Mouse (Mus musculus): ENCODE data around the gene Zfp622. TPM values are rescaled to one million over a fixed set of nuclear protein-coding genes. Genes with fewer than 3 reads are reported as not detected.

Gene Zfp622
- total RNA-seq, 4 experiments from 2014 or later, result 46.2 to 54.1 (median 51.5) TPM

Small RNAs within 50 kb of the gene (microRNA-seq; reads per million reads assigned to microRNA genes)
- gene Mir7212, result 0 reads per million in 2 experiments

Other genes starting within 250 kb of the Zfp622 start
- gene Retreg1, start 141.2 kb upstream of the Zfp622 start, total RNA-seq (2022), result 10 to 100 TPM; 33.9 to 36.7 (median 35.5) TPM